Mouse (Mus musculus): ENCODE data around the gene Ank2.
"Not testable (repeated sequence)": the region's sequence is repeated elsewhere in the genome, so short reads cannot be mapped to it uniquely, and the experiment has no call there.

Ank2 gene

GRCm38 (mm10) chr3:127350602-127351362 lies 148.4 kb downstream of the Ank2 start:
- no peak for DNase-seq

GRCm38 (mm10) chr3:127348926-127349325 lies 150.2 kb downstream of the Ank2 start:
- no peak for DNase-seq

DNA sequence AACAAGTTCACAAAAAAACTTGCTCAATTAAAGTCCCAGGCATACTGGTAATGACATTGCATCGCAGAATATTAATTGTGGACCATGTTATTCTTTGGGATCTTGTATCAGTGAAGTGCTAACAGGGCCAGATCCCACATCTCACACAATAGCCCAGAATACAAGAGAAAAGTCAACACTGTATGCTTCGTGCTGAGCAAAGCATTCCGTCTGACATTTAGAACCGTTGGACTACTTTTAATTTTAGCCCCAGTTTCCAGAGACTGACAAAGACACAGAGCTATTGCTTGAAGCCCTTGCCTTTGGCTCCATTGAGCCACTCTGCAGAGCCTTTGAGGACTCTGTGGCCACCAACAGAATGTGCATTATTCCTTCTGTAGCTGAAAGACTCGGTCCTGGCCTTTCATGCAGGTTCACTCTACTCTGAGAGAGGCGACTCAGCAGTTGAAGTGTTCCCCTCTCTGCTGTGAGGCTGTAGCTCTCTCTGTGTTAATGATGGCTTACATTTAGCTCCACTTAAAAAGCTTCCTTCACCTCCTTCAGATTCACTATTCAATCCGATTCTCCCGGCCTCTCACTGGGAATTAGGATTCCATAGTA lies 153.2 kb downstream of the Ank2 start:
- DNase-seq: no peak

DNA sequence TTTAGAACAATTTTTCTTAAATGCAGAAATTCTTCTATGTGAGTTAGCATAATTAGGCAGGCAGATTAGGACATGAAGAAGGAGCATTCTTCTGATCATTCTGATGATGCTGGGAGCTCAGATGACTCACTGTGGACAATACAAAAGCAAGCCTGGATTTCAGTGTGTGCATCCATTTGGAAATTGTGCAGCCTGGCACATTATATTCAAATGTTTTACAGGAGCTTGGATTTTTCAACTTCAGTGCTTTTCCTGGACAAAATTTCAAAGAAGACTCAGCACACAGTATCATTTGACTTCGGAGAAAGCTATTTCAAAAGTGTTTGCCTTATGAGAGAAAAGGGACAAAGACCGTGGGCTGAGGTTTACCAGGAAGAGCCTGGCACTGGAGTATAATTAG lies 157.8 kb downstream of the Ank2 start:
- no peak for DNase-seq

DNA sequence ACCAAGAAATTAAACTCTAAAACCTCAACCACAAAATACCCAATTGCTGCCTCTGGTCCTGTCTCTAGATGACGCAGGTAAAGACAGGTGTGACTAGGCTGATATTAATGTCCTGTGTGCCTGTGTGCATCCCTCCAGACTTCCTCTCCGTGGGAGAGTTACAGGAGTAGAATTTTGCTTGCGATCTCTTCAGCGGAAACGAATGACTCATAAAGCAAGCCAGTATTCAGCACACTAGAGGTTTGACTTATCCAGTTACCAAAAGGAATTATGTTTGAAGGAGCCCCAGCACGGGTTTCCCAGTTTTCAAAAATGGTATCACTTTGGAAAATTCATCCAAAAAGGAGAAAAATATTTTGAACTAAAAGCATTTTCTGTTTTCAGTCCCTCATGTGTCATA lies 164.3 kb downstream of the Ank2 start:
- DNase-seq: no peak

GRCm38 (mm10) chr3:127331562-127331961 lies 167.6 kb downstream of the Ank2 start:
- DNase-seq: no peak

GRCm38 (mm10) chr3:127326355-127326754 lies 172.8 kb downstream of the Ank2 start:
- DNase-seq: no peak

- peak; percentile 15 for DNase-seq
Observed at GRCm38 (mm10) chr3:127322870-127323269, 176.3 kb downstream of the Ank2 start.

DNA sequence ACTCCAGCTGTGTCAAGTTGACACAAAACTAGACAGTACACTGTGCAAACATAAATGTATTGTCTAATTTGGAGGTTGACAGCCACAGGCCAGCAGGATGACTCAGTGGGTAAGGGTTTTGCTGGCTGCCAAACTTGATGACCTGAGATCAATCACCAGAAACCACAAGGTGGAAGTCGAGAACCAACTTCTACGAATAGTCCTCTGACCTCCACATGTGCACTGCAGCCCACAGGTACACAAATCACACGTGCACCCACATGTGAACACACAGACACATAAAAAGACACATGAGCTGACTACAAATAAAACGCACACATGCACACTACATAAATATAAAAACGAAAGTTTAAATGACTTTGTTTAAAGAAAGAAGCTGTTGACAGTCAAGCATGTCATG lies 177.5 kb downstream of the Ank2 start:
- DNase-seq: no peak

DNA sequence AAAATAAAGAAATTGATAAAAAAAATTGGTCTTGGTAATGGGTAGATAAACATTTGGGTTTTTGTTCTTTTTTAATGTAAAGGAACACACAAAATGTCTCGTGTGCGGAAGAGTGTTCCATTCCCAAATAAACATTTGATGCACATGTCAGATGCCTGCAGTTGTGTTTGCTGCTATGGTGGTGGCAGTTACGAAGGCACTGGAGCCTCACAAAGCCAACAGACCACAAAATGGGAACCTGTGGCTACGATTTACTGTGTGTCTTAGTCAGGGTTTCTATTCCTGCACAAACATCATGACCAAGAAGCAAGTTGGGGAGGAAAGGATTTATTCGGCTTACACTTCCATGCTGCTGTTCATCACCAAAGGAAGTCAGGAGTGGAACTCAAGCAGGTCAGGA lies 178.1 kb downstream of the Ank2 start:
- not testable (repeated sequence) for DNase-seq

- no peak for DNase-seq
Observed at GRCm38 (mm10) chr3:127320311-127320710, 178.8 kb downstream of the Ank2 start.

DNA sequence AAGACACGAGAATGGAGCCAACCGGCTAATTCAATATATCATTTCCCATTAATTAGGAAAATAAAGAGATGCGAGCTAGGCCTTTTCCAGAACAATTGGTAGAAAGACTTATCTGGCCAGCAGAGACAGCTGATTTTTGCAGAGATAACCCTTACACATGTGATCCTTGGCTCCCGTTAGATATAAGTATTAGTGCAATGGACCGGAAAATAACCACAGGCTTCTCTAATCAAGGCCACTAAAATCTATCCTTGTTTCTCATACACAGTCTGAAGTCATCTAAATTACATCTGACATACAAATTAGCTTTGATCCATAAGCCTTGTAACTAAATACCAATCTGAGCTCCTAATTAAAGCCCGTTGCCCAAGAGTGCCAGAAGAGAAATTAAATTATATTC lies 181.5 kb downstream of the Ank2 start:
- no peak for DNase-seq

DNA sequence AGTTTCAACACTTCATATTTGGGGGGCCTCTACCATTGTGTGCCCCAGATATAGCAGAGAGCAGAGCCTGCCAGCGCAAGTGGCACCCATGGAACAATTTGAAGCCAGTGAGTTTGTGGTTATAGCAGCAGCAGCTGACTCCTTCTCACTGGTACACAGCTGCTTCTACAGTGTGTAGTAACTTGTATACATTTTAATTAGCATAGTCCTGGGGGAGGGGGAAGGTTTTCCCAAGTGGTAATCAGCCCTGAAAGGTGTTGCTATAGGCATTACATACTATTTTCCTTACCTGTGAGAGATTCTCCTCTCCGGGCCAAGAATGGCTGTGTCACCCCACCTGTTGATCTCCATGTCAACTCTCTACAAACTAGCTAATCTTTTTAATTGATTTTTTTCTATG lies 182.4 kb downstream of the Ank2 start:
- no peak for DNase-seq

DNA sequence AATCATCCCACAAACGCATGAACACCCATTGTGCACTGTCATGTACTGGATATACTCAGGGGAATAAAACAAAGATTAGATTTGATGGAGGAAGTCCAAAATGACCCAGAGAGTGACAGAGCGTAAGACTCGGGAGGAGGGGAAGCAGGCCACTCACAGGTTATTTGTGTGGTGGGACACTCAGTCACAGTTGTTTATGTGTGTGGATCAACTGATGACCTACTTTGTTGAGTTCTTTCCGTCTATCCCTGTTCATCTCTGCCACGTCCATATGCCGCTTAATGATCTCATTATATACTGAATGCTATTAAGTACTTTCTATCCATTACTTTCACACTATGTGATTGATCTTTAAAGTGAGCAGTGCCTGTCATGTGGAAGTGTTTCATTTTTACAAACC lies 187.6 kb downstream of the Ank2 start:
- DNase-seq: no peak

- DNase-seq: no peak
Observed at GRCm38 (mm10) chr3:127310079-127310478, 189.1 kb downstream of the Ank2 start.

DNA sequence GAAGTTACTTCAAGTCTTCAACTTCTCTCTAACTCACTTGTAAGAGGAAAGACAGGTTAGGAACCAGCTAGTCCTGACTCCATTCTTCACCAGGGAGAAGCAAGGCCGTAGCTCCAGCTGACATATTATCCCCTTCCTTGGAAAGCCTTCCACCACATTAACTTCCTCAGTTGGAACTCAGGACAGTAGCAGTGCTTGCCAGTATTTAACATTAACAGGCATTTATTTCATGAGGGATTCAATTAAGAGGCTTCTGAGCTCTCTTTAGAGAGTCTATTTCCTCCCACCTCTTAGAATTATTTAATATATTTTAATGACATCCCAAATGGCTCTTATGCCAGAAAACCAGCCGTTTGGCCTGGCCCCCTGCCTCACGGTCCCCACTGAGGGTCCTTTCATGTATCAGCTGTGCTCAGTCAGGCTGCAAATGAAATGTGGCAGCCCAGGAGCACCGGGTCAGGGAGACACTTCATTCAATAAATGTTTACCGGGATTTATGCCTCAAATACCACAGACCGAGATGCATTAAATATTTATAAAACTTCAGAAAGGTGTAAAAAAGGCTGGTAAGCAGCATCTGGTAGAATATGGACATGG lies 195.1 kb downstream of the Ank2 start:
- no peak for DNase-seq

DNA sequence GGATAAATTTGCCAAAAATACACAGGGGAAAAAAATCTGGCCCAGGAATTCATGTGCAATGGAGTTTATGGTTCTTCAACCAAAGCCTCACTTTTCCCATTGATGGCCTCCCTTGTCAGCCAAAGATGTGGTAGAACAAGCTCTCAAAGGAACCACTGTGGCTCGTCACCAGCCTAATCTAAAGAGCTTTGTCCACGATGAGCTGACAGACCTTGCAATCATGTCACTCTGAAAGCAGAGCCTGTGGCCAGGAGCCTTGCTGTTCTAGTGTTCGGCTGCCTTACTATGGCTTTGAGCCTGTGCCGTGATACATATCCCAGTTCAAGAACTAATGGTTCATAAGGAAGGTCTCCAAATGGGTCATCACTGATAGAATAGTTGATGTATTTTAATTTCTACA lies 196.1 kb downstream of the Ank2 start:
- no peak for DNase-seq

DNA sequence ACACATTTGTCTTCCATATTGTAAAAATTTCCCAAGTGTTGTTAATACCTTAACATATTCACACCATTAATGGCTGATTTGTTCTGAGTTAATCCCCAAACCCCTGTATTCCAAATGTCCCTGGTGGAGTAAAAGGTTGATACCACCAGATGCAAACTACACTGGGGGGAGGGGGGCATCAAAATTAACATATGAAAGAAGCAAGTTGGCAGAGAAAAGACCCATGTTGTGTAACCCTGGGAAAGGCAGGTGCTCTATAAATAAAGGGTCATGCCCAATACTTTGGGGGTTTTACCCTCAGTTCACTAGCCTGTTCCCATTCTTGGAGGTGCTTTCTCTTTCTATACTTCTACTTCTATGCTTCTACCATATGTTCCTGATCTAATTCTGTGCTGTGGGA lies 198.4 kb downstream of the Ank2 start:
- DNase-seq: no peak

- DNase-seq: no peak
Observed at GRCm38 (mm10) chr3:127295921-127296320, 203.2 kb downstream of the Ank2 start.

GRCm38 (mm10) chr3:127294610-127295349 lies 204.4 kb downstream of the Ank2 start:
- DNase-seq: no peak

- DNase-seq: no peak
Observed at GRCm38 (mm10) chr3:127294079-127294478, 205.1 kb downstream of the Ank2 start.

DNA sequence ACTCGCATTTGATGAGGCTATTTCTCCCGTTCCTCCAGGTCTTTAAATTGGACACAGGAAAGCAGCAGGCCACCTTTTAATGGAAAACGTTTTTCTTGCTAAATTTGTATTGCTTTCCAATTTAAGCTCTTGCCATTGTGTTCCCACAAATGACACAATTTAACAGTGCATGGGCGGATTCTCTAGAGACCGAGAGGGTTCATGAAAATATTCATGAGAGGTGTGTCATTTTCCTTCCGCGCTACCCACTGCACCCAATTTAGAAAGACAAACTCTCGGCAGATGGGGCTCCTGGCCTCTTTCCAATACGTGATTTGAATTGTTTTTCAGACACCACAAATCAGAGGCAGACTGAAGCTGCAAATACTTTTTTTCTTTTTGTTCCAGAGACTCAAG lies 205.7 kb downstream of the Ank2 start:
- DNase-seq: no peak

DNA sequence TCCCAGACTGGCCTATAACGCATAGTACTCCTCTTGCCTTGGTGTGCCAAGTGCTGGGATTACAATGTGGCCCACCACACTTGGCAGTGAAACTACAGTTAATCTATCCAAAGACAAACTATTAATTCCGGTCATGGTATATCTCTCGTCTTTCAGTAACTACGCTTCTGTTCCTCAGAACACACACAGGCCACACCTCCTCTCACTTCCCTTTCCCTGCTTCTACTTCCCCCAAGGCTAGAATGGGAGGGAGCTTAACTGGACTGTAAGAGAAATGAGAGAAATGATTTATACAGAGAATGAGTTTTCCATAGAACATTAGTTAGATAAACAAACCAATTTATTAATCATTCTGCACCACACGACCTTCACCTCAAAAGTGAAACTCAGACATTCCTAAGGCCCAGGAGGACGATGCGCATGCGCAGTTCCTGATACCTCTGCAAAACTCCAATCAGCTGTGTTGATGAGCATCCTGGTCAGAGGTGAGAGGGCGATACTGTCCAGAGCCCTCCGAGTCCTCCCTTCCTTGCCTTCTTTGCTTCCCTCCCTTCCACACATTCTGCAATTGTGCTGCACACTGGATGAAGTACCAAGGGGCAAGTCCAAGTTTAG lies 206.2 kb downstream of the Ank2 start:
- DNase-seq: no peak

Data from liver (tissue).